Mouse (Mus musculus): ENCODE measurements at regions not wholly inside any gene's neighbourhood (a gene's known extent, or its start where the extent isn't known, plus 50 kb on each side); places are given as distances from the start of the nearest gene placed in this dataset.
A peak's percentile ranks its signal among the peaks of the same experiment; 100 is the strongest.

DNA sequence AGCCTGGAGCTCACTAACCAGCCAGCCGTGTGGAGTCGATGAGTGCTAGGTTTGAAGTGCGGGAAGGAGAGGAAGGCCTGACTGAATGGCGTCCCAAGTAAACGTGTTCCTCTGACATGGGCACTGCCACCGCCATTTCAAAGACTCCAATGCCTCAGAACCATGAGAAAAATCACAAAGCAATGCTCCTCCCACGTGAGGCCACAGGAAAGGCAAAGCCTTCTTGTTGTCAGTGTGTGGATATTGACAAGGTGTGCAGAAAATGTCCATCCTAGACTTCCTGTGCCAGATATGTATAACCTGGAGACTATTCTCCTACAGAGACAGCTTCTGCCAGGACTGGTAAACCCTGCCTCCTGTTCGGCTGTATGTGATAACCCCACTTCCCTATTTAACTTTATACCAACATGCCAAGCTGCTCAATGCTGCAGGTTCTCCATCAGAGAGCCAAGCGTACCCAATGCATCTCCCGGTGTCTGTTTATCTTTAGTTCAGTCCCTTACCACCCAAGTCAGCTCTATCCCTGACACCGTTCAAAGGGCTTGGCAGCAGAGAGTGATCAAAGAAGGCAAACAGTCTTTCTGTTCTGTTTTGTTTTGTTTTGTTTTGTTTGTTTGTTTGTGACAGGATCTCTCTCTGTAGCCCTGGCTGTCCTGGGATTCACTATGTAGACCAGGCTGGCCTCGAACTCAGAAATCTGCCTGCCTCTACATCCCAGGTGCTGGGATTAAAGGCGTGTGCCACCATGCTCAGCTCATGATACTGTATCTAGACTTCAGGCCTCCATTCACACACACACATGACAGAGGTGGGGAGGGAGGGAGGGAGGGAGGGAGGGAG lies 124.8 kb upstream of the Tbl1xr1 start:
- dilution Hi-C loops (cut with MboI; ENCODE audit: extremely low pct_ligation_motif_present, extremely low pct_unique_long_range_greater_than_20kb, low sequenced_read_pairs): no loop called here
- no peak overlapping the region for H3K4me3 ChIP-seq (replicated peaks in 1 of 3; ENCODE audit: low read depth in 2 of 3, low read length in 2 of 3, poor library complexity in 1 of 3)
- no peaks in the 10 kb centered on the region for H3K79me2 ChIP-seq (replicated peaks; ENCODE audit: control insufficient read depth, extremely low read depth, insufficient read depth, poor library complexity, severe bottlenecking)
- no peaks in the 10 kb centered on the region for H3K9me3 ChIP-seq (replicated peaks; ENCODE audit: low read length)
- no peaks in the 10 kb centered on the region for H3K36me3 ChIP-seq (replicated peaks in 1 of 2; ENCODE audit: control insufficient read depth in 1 of 2, insufficient read depth in 1 of 2, low read length in 1 of 2)
- TF ChIP-seq HCFC1 (IDR thresholded peaks at IDR 0.05; ENCODE audit: low read depth, low read length) (no peak), CTCF (conservative IDR thresholded peaks at IDR 0.05 in 1 of 2, IDR thresholded peaks at IDR 0.05 in 1 of 2; ENCODE audit: low read depth in 2 of 2, low read length in 2 of 2) (no peak), POLR2A (IDR thresholded peaks at IDR 0.05; ENCODE audit: low read depth, low read length) (no peak), TBP (conservative IDR thresholded peaks at IDR 0.05; ENCODE audit: low read depth, low read length) (no peak), KAT2A (IDR thresholded peaks at IDR 0.05; ENCODE audit: insufficient replicate concordance, low read length) (no peak), MAZ (IDR thresholded peaks at IDR 0.05; ENCODE audit: low read depth, low read length) (no peak), ETS1 (conservative IDR thresholded peaks at IDR 0.05; ENCODE audit: low read depth, low read length) (no peak), PAX5 (IDR thresholded peaks at IDR 0.05; ENCODE audit: low read length) (no peak), RCOR1 (conservative IDR thresholded peaks at IDR 0.05; ENCODE audit: low read depth, low read length) (no peak), ZMIZ1 (IDR thresholded peaks at IDR 0.05; ENCODE audit: low read depth, low read length) (no peak), JUN (IDR thresholded peaks at IDR 0.05; ENCODE audit: insufficient read depth, low read depth, low read length) (no peak), MAX (IDR thresholded peaks at IDR 0.05; ENCODE audit: low read length) (no peak)
- no peak overlapping the region for H3K9ac ChIP-seq (ENCODE audit: insufficient read depth, low read depth)
- no peaks in the 10 kb centered on the region for H3K27me3 ChIP-seq (replicated peaks)
- in situ Hi-C loops (cut with MboI; ENCODE audit: low pct_ligation_motif_present, low pct_unique_long_range_greater_than_20kb, low sequenced_read_pairs): no loop called here
- peak overlapping the region; percentile 53 for H3K27ac ChIP-seq (ENCODE audit: insufficient read depth, low read depth)
- no peak for DNase-seq (ENCODE audit: extremely low read depth)
- H3K4me1 ChIP-seq (ENCODE audit: control insufficient read depth in 1 of 2, insufficient read depth in 2 of 2): peaks cover 31 to 86% of the 10 kb centered on the region in 2 experiments
- no peak overlapping the region for H3K4me2 ChIP-seq (ENCODE audit: insufficient read depth, low read depth, poor library complexity, severe bottlenecking)

GRCm38 (mm10) chr3:21952695-21953415 lies 123.6 kb upstream of the Tbl1xr1 start:
- peak overlapping the region in 2 of 3 experiments; percentile 2 to 21 for H3K4me3 ChIP-seq (replicated peaks in 1 of 3; ENCODE audit: low read depth in 2 of 3, low read length in 2 of 3, poor library complexity in 1 of 3)
- no peaks in the 10 kb centered on the region for H3K9me3 ChIP-seq (replicated peaks; ENCODE audit: low read length)
- no peaks in the 10 kb centered on the region for H3K36me3 ChIP-seq (replicated peaks in 1 of 2; ENCODE audit: control insufficient read depth in 1 of 2, insufficient read depth in 1 of 2, low read length in 1 of 2)
- peak overlapping the region; percentile 55; the same call in 1 of the 2 replicates for H3K9ac ChIP-seq (ENCODE audit: insufficient read depth, low read depth)
- DNase-seq (ENCODE audit: extremely low read depth): peak; percentile 93
- H3K4me2 ChIP-seq (ENCODE audit: insufficient read depth, low read depth, poor library complexity, severe bottlenecking): peak overlapping the region; percentile 73
- H3K4me1 ChIP-seq (ENCODE audit: control insufficient read depth in 1 of 2, insufficient read depth in 2 of 2): peaks cover 34 to 78% of the 10 kb centered on the region in 2 experiments
- dilution Hi-C loops (cut with MboI; ENCODE audit: extremely low pct_ligation_motif_present, extremely low pct_unique_long_range_greater_than_20kb, low sequenced_read_pairs): no loop called here
- in situ Hi-C loops (cut with MboI; ENCODE audit: low pct_ligation_motif_present, low pct_unique_long_range_greater_than_20kb, low sequenced_read_pairs): no loop called here
- no peaks in the 10 kb centered on the region for H3K79me2 ChIP-seq (replicated peaks; ENCODE audit: control insufficient read depth, extremely low read depth, insufficient read depth, poor library complexity, severe bottlenecking)
- H3K27ac ChIP-seq (ENCODE audit: insufficient read depth, low read depth): peak overlapping the region; percentile 94
- H3K27me3 ChIP-seq (replicated peaks): no peaks in the 10 kb centered on the region
- TF ChIP-seq HCFC1 (IDR thresholded peaks at IDR 0.05; ENCODE audit: low read depth, low read length) (peak; percentile 45), ZMIZ1 (IDR thresholded peaks at IDR 0.05; ENCODE audit: low read depth, low read length) (peak; percentile 48; the same call in 1 of the 2 replicates), JUN (IDR thresholded peaks at IDR 0.05; ENCODE audit: insufficient read depth, low read depth, low read length) (peak; percentile 98), CHD1 (IDR thresholded peaks at IDR 0.05; ENCODE audit: low read depth, low read length) (no peak), IRF4 (IDR thresholded peaks at IDR 0.05; ENCODE audit: low read depth, low read length) (peak; percentile 75), MYC (IDR thresholded peaks at IDR 0.05; ENCODE audit: low read depth, low read length) (peak; percentile 82), UBTF (IDR thresholded peaks at IDR 0.05; ENCODE audit: low read depth, low read length) (no peak), RCOR1 (conservative IDR thresholded peaks at IDR 0.05; ENCODE audit: low read depth, low read length) (no peak), NELFE (IDR thresholded peaks at IDR 0.05; ENCODE audit: low read depth, low read length) (peak; percentile 53; the same call in 1 of the 2 replicates), EP300 (IDR thresholded peaks at IDR 0.05; ENCODE audit: low read length) (peak; percentile 93), POLR2A (IDR thresholded peaks at IDR 0.05; ENCODE audit: low read depth, low read length) (peak; percentile 58), GABPA (IDR thresholded peaks at IDR 0.05; ENCODE audit: insufficient replicate concordance, low read depth, low read length) (no peak), CHD2 (IDR thresholded peaks at IDR 0.05; ENCODE audit: low read length) (peak; percentile 89), TCF12 (IDR thresholded peaks at IDR 0.05; ENCODE audit: low read depth, low read length) (peak; percentile 74; the same call in 1 of the 2 replicates), ETS1 (conservative IDR thresholded peaks at IDR 0.05; ENCODE audit: low read depth, low read length) (peak; percentile 97), ZKSCAN1 (IDR thresholded peaks at IDR 0.05; ENCODE audit: borderline replicate concordance, low read depth, low read length) (no peak), JUND (conservative IDR thresholded peaks at IDR 0.05; ENCODE audit: low read depth, low read length) (peak; percentile 98), USF2 (conservative IDR thresholded peaks at IDR 0.05; ENCODE audit: low read depth, low read length) (no peak), POLR2AphosphoS2 (IDR thresholded peaks at IDR 0.05; ENCODE audit: low read depth, low read length) (no peak), ELF1 (IDR thresholded peaks at IDR 0.05; ENCODE audit: low read depth, low read length) (peak; percentile 79), MAFK (IDR thresholded peaks at IDR 0.05; ENCODE audit: insufficient replicate concordance, low read length) (peak; percentile 41; the same call in 1 of the 2 replicates), RAD21 (IDR thresholded peaks at IDR 0.05; ENCODE audit: low read depth, low read length) (peak; percentile 0), KAT2A (IDR thresholded peaks at IDR 0.05; ENCODE audit: insufficient replicate concordance, low read length) (no peak), ZNF384 (IDR thresholded peaks at IDR 0.05; ENCODE audit: low read depth, low read length) (no peak)

All from CH12.LX (cell line).